Mouse (Mus musculus) ovary, postnatal 36 days (tissue): ENCODE measurements around the gene Cpeb1.
"Not testable (repeated sequence)": the region's sequence is repeated elsewhere in the genome, so short reads cannot be mapped to it uniquely, and the experiment has no call there.

Experiments
- DNase-seq: peaks from one replicate; pipeline ENCODE4 v3.0.0; 2022; ENCODE audit warnings: low spot score, mixed read lengths

Cpeb1 gene

GRCm38 (mm10) chr7:81455155-81455651, at the start of gene Cpeb1:
Cpeb1 (minus strand) TSS chr7:81455465.
- peak; percentile 58 for DNase-seq

GRCm38 (mm10) chr7:81501050-81501449, 45.8 kb upstream of the Cpeb1 start:
- no peak for DNase-seq

DNA sequence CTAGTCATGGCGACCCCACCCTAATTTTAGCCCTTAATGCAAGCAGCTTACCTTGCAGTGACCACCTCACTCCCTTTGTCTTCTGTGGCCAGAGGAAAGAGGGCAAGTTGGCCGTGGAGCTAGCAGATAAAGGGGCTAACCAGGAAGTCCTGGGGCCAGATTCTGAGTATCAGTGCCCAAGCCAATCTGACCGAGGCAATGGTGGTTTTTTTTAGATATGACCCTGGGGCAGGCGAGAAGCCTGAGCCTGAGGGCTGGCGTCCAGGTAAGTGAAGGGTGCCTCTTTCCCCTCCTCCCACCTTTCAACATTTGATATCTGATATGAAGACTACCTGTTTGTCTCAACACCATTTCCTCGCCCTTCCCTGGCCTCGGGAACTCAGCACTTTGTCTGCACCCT, 42.9 kb upstream of the Cpeb1 start, which contains the start of gene BC048679:
TSS of gene BC048679 (minus strand) at position 101 of the 400 bp plus-strand sequence.
- DNase-seq, result no peak

DNA sequence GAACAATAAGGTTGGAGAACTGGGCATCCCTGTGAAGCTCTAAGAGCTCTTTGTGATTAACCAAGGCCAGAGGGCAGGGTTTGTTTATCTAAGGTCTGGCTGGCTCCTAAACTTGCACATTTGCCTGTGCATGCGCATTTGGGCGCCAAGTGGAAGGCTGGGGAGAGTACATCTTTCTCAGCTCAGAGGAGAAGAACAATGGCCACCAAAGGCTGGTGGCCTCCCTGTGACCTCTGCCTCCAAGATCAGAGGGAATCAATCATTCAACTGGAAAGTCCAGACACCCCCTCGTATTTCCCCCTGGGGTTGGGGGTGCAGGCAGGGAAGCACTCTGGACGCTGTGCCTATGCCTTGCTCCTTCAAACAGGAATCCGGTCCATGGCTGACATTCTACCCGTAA, 41.9 kb upstream of the Cpeb1 start:
- DNase-seq, result no peak

DNA sequence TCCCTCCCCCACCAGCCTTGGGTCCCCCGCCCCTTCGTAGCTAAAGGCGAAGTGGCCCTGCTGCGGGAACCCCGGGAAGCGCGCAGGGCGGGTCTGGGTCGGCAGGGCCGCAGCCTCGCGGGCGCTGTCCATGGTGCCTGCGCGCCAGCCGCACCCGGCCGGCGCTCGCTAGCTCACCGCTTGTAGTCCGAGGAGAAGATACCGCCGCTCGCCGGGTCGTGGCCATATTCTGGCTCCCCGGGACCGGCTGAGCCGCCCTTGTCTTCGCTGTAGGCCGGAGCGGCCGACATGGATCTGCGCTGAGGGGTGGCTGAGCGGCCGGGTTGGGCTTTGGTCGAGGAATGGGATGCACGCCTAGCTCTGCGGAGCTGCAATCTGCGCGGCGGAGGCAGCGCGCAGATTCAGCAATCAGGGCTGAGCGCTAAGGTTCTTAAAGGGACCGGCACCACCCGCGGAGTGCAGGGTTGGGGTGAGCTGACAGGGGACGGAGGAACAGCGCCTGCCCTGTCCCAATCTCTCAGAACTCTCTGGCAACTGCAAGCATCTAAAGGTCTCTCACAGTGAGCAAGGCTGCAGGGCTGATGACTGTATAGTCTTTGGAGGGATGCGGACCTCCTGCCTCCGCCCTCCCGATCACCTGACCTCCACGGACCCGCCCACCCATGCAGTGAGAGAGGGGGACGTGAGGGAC, 38.2 kb upstream of the Cpeb1 start, which contains the start of gene Ap3b2:
TSS of gene Ap3b2 (minus strand) at position 595 of the 691 bp plus-strand sequence.
- DNase-seq, result peak; percentile 73

GRCm38 (mm10) chr7:81492628-81493027, 37.4 kb upstream of the Cpeb1 start:
- DNase-seq, result no peak

GRCm38 (mm10) chr7:81489649-81490048, 34.4 kb upstream of the Cpeb1 start:
- no peak for DNase-seq

- no peak for DNase-seq
Measured at GRCm38 (mm10) chr7:81480800-81481199, 25.5 kb upstream of the Cpeb1 start.

- no peak for DNase-seq
Measured at GRCm38 (mm10) chr7:81479531-81480090, 24.3 kb upstream of the Cpeb1 start.

DNA sequence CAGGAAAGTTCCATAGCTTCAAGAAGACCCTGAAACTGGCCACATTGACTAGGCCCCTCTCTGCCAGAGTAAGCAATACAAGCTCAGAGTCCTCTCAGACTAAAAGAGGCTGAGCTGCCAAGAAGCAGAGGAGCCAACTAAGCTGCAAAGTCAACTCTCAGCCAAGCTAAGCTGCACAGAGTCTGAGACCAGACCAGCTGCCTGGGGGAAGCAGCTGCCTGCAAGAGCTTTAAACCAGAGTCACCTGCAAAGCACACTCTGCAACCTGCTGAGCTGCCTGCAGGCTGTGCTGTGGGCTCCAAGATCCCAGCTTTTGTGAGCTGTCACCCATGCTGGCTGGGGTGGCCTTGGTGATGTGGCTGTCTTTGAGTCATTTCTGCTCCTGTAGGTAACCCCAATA, 23.0 kb upstream of the Cpeb1 start:
- DNase-seq, result not testable (repeated sequence)

DNA sequence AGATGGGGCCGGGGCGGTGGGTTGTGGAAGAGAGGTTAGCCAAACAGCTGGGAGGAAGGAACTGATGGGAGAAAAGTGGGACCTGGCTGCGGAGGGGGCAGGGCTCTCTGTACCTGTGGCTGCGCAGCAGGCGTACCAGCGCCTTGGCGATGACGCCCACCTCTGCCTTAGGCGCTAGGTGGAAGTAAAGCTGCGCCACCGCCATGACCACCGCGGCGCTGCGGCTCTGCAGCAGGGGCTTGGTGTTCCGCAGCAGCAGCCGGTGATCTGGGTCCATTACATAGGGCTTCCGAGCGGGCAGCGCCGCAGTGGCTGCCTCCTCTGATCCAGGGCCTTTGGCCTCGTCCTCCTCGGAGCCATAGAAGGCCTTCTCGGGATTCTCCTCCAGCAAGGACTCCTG, 21.6 kb upstream of the Cpeb1 start:
- no peak for DNase-seq

DNA sequence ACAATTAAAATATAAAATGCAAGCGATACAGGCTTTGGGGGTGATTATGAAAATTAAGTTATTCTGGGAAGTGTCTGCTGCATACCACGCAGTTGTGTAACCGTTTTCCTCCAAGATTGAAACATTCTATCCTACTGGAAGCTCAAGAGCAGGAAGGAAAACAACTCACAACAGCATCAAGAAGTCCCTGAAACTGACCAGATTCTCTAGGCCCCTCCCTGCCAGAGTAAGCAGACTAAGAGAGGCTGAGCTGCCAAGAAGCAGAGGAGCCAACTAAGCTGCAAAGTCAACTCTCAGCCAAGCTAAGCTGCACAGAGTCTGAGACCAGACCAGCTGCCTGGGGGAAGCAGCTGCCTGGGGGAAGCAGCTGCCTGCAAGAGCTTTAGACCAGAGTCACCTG, 20.0 kb upstream of the Cpeb1 start:
- DNase-seq, result no peak

- DNase-seq, result no peak
Measured at GRCm38 (mm10) chr7:81464906-81465450, 9.7 kb upstream of the Cpeb1 start.

GRCm38 (mm10) chr7:81464116-81464515, 8.9 kb upstream of the Cpeb1 start:
- peak; percentile 14 for DNase-seq

DNA sequence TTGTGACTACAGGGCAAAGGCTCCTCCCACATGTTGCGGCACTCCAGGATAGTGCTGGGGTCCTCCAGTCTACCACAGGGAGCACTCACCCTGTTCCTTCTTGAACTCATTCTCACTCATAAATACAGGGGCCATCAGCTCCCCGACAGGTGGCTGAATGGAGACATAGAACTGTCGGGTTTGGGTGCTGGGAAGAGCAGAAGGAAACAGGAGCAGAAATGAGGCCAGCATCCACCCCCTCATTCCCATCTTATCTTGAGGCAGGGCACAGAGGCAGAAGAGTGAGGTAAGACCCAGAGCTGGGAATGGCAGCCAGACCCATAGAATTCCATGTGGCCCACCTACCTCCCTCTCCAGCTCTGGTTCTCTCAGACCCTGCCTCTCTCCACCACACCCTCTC, 7.5 kb upstream of the Cpeb1 start:
- no peak for DNase-seq

GRCm38 (mm10) chr7:81454331-81455039, 780 bp downstream of the Cpeb1 start:
- peak; percentile 40 for DNase-seq

DNA sequence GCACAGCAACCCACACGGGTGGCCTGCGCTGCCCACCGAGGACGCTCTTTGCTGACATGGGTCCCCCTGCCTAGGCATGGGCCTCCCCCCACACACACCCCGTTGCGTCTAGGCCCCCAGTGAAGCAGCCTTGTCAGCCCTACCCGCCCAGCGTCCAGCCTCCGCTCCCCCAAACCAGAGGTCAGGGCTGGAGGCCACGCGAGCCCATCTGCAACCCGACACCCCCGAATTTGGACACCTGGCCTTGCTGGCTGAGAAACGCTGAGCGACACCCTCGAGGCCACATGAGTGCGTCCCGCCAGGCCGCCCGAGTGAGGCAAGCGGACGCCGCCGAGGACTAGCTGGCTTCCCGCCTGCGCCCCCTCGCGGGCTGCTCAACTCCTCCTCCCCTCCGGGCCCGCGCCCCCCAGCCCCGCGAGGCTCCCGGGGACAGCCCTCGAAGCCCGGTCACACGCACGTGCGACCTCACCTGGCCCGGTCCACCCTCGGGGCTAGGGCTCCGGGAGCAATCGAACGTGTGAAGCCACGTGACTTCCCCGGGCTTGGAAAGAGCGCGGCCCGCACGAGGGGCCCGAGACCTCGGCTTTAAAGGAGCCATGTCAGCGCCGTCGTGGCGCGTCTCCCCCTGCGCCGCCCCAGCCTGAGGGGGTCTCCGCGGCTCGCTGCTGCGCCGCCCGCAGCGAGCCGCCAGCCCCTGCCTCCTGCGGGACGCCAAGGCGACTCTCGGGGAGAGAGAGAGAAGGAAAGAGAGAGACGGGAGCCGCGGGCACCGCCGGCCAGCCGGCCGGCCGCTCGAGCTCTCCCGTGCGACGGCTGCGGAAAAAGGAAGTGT, 1.6 kb downstream of the Cpeb1 start:
- DNase-seq, result peak; percentile 37

- DNase-seq, result peak; percentile 23
Measured at GRCm38 (mm10) chr7:81452971-81453441, 2.3 kb downstream of the Cpeb1 start.

DNA sequence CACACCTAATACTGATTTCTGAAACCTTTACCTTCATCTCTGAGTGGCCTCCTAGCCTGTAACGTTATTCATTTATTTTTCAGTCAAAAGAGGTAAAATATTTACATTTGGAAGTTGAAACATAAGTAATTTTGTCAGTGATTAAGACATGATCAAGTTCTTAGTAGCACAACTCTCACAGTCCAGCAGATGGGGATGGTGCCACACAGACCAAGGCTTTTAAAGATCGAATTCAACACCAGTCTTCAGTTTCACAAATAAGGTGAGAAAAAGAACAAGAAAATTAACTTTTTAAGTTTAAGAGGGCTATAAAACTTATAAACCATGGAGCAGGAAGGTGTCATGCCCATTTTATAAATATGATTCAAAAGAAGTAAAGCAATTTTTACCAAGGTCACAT, 56.3 kb downstream of the Cpeb1 start:
- DNase-seq, result no peak

GRCm38 (mm10) chr7:81379363-81379762, 75.9 kb downstream of the Cpeb1 start:
- no peak for DNase-seq

- DNase-seq, result peak; percentile 26
Measured at GRCm38 (mm10) chr7:81372337-81372920, 82.8 kb downstream of the Cpeb1 start.
